Mouse (Mus musculus) intestine, embryonic 15.5 days (tissue): ENCODE results near the gene Tfpt. TPM values are rescaled to one million over a fixed set of nuclear protein-coding genes. Genes with fewer than 3 reads are reported as not detected.
"Not testable (repeated sequence)": the region's sequence is repeated elsewhere in the genome, so short reads cannot be mapped to it uniquely, and the experiment has no call there.

Experiments
- ATAC-seq: fragments of 200-750 bp; cut with Nextera tagmentation; 2 replicates; pipeline ENCODE4 v1.8.0; 2017; ENCODE audit warnings: moderate TSS enrichment, moderate library complexity
- H3K27ac ChIP-seq: fragments of 300-500 bp; sonication (generic); 2 replicates; pipeline ENCODE4 v1.5.1; 2015; ENCODE audit warnings: mild to moderate bottlenecking, inconsistent platforms
- H3K27me3 ChIP-seq: fragments of 300-500 bp; sonication (generic); replicated peaks from 2 replicates; pipeline ENCODE4 v1.6.1; 2015; ENCODE audit warnings: inconsistent platforms
- H3K36me3 ChIP-seq: fragments of 300-500 bp; sonication (generic); 2 replicates; pipeline ENCODE4 v1.6.1; 2015; ENCODE audit warnings: inconsistent platforms
- H3K4me1 ChIP-seq: fragments of 300-500 bp; sonication (generic); replicated peaks from 2 replicates; pipeline ENCODE4 v1.6.1; 2015; ENCODE audit warnings: inconsistent platforms
- H3K4me2 ChIP-seq: fragments of 300-500 bp; sonication (generic); replicated peaks from 2 replicates; pipeline ENCODE4 v1.6.1; 2015; ENCODE audit warnings: mild to moderate bottlenecking, inconsistent platforms
- H3K4me3 ChIP-seq: fragments of 300-500 bp; sonication (generic); replicated peaks from 2 replicates; pipeline ENCODE4 v1.5.1; 2015; ENCODE audit warnings: inconsistent platforms
- H3K9ac ChIP-seq: fragments of 300-500 bp; sonication (generic); 2 replicates; pipeline ENCODE4 v1.6.1; 2015; ENCODE audit warnings: inconsistent platforms
- H3K9me3 ChIP-seq: fragments of 300-500 bp; sonication (generic); 2 replicates; pipeline ENCODE4 v1.6.1; 2016; ENCODE audit warnings: inconsistent platforms
- WGBS: fragments of 180-500 bp; shearing (Covaris S2); methylation state at CpG from one replicate; pipeline ENCODE4 v1.1.7; 2015; 5-methylcytosine and 5-hydroxymethylcytosine counted together
- polyA plus RNA-seq: library from polyadenylated mRNA; unstranded; fragments of >200 nt; fragmentation: Nextera tagmentation; extraction: Ambion mirVana; gene quantifications from 2 replicates; pipeline ENCODE4 v1.2.1, GENCODE M21; 2015

Gene Tfpt
- polyA plus RNA-seq, 1 experiment from 2014 or later, result 23.1 TPM

DNA sequence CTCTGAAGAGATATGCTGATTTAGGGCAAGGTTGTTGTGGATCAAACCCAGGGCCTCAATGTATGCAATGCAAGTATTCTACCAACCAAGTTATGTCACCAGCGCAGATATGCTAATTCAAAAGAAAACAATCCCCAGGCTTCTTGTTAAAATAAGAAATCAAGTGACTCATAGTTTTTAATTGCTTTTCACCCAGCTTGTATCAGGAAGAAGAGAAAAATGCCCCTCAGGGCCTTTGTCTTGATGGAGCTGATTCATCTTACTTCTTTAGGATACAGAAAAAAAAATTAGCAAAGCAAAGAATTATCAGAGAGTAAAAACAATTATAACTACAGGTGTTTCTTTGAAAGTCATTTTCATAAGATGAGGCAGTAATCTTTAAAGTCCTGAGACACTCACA lies 42.4 kb downstream of the Tfpt start:
- WGBS, result 74% methylated on average over 1 of the region's 1 CpGs
- Histone ChIP-seq H3K9ac (no peak overlapping the region), H3K4me3 (no peak overlapping the region), H3K4me1 (no peaks in the 10 kb centered on the region), H3K27me3 (no peaks in the 10 kb centered on the region), H3K9me3 (no peaks in the 10 kb centered on the region), H3K4me2 (no peak overlapping the region), H3K27ac (no peak overlapping the region), H3K36me3 (no peaks in the 10 kb centered on the region)
- no peak for ATAC-seq

DNA sequence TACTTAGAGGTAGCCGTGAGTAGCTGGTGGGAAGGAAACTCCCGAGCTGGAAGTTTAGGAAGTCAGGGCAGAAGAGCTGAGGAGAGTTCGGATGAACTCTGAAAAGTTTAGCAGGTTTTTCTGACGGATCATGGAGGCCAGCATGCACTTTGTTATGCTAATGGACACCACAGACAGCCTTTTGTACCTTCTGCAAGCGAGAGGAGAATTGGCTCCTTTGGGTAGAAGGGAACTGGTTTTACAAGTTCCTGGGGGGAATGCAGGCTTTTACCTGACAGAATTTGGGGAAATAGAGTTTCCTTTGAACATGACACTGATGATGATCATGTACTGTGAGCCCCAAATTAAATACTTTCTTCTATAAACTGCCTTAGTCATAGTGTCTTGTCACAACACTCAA lies 43.5 kb downstream of the Tfpt start:
- Histone ChIP-seq H3K27me3 (no peaks in the 10 kb centered on the region), H3K9me3 (no peaks in the 10 kb centered on the region), H3K4me2 (no peak overlapping the region), H3K9ac (no peak overlapping the region), H3K27ac (no peak overlapping the region), H3K4me1 (no peaks in the 10 kb centered on the region), H3K4me3 (no peak overlapping the region), H3K36me3 (no peaks in the 10 kb centered on the region)
- 11% methylated on average over 5 of the region's 5 CpGs for WGBS
- no peak for ATAC-seq

DNA sequence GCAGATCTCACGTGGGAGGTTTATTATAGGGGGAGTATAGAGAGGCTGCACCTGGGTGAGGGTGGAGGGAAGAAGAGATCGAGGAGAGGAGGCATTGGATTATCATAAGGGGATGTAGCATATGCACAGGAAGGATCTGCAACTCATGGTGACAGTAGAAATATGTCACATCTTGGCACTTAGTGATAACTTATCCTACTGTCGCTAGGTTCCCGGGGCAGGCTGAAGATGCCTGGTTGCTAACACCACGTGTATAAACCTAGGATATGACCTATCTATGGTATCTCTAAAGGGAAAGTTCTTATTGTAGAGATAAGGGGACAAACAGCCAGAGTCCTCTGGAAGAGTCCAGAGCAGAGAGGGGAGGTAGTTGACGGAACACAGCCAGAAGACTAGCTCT lies 44.0 kb downstream of the Tfpt start:
- Histone ChIP-seq H3K4me2 (no peak overlapping the region), H3K36me3 (no peaks in the 10 kb centered on the region), H3K9ac (no peak overlapping the region), H3K4me3 (no peak overlapping the region), H3K27me3 (no peaks in the 10 kb centered on the region), H3K9me3 (no peaks in the 10 kb centered on the region), H3K4me1 (no peaks in the 10 kb centered on the region), H3K27ac (no peak overlapping the region)
- 13% methylated on average over 6 of the region's 6 CpGs for WGBS
- no peak for ATAC-seq

DNA sequence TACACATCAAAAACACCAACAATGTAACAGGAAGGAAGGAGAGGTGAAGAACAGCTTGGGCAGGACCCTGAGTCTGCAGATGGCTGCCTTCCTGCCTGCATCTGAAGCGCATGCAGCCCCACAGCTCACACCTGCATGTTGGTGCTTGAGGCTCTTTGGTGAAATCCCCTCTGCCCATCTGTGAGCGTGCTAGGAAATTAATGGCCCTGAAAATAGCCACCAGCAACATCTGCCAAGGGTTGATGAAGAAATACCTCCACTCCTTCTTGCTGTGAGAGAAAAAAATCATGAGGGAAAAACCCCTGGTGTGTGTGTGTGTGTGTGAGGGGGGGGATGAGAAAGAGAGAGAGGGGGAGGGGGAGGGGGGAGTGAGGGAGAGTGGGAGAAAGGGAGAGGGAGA lies 49.7 kb downstream of the Tfpt start:
- no peaks in the 10 kb centered on the region for H3K27me3 ChIP-seq
- H3K4me2 ChIP-seq, result no peak overlapping the region
- H3K9ac ChIP-seq, result no peak overlapping the region
- H3K4me1 ChIP-seq, result no peaks in the 10 kb centered on the region
- no peak overlapping the region for H3K4me3 ChIP-seq
- no peak for ATAC-seq
- 45% methylated on average over 2 of the region's 2 CpGs for WGBS
- H3K27ac ChIP-seq, result no peak overlapping the region
- H3K36me3 ChIP-seq, result no peaks in the 10 kb centered on the region
- no peaks in the 10 kb centered on the region for H3K9me3 ChIP-seq

DNA sequence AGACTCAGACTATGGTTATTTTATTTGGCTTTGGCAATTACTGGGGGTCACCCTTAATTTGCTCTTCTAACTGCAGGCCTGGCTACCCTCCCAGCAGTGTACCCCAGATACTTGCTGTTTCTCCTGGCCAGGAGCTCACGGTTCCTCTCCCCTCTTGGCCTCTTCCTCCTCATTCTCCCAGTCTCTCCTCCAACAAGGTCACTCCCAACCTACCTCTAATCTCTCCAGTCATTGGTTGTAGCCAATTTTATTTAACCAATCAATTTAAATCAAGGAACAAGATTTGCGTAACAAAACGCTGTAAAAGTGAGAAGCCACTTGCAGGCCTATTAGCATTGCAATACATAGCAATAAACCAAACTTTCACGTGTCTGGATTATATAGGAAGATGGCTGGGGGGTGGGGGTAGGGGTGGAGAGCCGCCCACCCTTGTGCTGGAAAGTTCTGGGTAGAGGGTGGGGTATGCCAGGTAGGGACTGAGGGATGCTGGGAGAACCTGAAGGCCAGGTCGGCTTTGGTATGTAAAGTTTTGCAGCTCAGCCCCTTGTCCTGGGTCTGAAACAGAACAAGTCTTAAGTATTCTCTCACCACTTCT lies 50.7 kb downstream of the Tfpt start:
- Histone ChIP-seq H3K9me3 (no peaks in the 10 kb centered on the region), H3K4me2 (no peak overlapping the region), H3K9ac (no peak overlapping the region), H3K27ac (no peak overlapping the region), H3K4me1 (no peaks in the 10 kb centered on the region), H3K4me3 (no peak overlapping the region), H3K36me3 (no peaks in the 10 kb centered on the region), H3K27me3 (no peaks in the 10 kb centered on the region)
- no peak for ATAC-seq
- WGBS, result 65% methylated on average over 6 of the region's 6 CpGs

DNA sequence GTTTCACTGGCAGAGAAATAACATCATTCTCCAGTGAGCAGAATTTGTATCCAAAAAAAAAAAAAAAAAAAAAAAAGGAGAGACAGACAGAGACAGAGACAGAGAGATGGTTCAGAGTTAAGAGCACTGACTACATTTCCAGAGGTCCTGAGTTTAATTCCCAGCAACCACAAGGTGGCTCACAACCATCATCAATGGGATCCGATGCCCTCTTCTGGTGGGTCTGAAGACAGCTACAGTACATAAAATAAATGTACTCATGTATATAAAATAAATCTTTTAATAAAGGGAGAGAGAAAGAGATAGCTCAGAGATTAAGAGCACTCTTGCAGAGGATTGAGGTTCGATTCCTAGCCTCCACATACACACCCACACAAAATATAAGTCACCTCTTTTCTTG lies 51.5 kb downstream of the Tfpt start:
- H3K4me3 ChIP-seq, result no peak overlapping the region
- no peaks in the 10 kb centered on the region for H3K9me3 ChIP-seq
- no peak overlapping the region for H3K4me2 ChIP-seq
- H3K27me3 ChIP-seq, result no peaks in the 10 kb centered on the region
- no peak overlapping the region for H3K27ac ChIP-seq
- no peak overlapping the region for H3K9ac ChIP-seq
- 87% methylated on average over 2 of the region's 2 CpGs for WGBS
- no peak for ATAC-seq
- no peaks in the 10 kb centered on the region for H3K4me1 ChIP-seq
- no peaks in the 10 kb centered on the region for H3K36me3 ChIP-seq

DNA sequence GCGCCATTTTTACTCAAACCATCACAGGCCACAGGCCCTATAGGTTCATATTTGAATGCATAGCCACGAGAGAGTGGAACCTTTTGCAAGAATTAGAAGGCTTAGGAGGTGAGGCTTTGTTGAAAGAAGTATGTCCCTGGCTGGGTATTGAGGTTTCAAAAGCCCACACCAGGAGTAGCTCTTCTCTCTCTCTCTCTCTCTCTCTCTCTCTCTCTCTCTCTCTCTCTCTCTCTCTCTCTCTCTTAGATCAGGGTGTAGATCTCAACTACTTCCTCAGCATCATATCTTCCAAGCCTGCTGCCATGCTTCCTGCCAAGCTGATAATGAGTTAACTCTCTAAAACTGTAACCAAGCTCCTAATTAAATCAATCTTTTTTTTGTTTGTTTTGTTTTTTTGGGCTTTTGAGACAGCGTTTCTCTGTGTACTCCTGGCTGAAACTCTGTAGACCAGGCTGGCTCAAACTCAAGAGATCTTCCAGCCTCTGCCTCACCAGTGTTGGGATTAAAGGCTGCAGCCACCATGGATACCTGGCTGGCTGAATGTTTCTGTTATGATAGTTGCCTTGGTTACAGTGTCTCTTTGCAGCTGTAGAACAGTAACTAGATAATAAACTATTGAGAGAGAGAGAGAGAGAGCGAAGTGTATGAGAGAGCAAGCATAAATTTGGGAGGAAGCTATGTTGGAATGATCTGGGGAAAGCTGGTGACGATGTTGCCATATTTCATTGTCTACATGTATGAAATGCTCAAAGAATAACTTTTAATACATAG lies 53.2 kb downstream of the Tfpt start:
- no peaks in the 10 kb centered on the region for H3K36me3 ChIP-seq
- H3K9ac ChIP-seq, result no peak overlapping the region
- H3K4me1 ChIP-seq, result no peaks in the 10 kb centered on the region
- H3K9me3 ChIP-seq, result no peaks in the 10 kb centered on the region
- no peak overlapping the region for H3K4me2 ChIP-seq
- H3K4me3 ChIP-seq, result no peak overlapping the region
- WGBS, result 68% methylated on average over 5 of the region's 5 CpGs
- no peak for ATAC-seq
- no peaks in the 10 kb centered on the region for H3K27me3 ChIP-seq
- no peak overlapping the region for H3K27ac ChIP-seq

DNA sequence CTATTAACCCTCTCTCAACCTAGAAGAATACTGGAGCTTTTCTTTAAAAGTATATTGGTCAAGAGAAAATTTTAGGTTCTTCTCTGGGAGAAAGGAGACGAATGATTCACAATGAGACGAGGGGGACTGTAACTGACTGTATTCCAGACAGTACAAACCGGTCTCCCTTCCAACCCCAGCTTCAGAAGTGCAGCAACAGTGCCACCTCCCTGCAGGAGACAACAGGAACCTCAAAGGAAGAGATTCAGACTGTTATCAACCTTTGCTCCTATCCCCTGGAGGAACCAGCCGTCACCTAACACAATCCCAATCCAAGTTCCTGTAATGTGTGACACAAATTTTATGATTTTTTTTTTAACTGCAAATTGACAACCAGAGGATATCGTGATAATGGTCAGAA lies 55.5 kb downstream of the Tfpt start:
- H3K4me3 ChIP-seq, result no peak overlapping the region
- 56% methylated on average over 5 of the region's 5 CpGs for WGBS
- no peaks in the 10 kb centered on the region for H3K4me1 ChIP-seq
- H3K4me2 ChIP-seq, result no peak overlapping the region
- no peak for ATAC-seq
- no peaks in the 10 kb centered on the region for H3K36me3 ChIP-seq
- no peaks in the 10 kb centered on the region for H3K9me3 ChIP-seq
- H3K27ac ChIP-seq, result no peak overlapping the region
- no peak overlapping the region for H3K9ac ChIP-seq
- H3K27me3 ChIP-seq, result no peaks in the 10 kb centered on the region

DNA sequence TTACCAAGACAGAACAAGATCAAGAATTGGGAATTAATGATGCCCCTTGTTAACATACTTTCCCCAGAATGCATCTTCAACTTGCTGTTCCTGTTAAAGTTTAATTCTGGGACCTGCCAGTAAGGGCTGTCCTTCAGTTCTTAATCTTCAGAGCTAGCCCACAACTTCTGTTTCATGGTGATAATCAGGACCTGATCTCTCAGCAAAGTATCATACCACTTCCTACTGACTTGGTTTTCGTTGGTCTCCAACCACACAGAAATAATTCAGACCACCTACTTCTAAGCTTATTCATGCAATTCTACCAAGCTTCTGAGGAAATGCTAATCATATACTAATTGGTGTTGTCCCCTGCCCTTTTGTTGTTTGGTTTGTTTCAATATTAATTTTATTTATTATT lies 57.9 kb downstream of the Tfpt start:
- ATAC-seq, result no peak
- Histone ChIP-seq H3K36me3 (no peaks in the 10 kb centered on the region), H3K9me3 (no peaks in the 10 kb centered on the region), H3K9ac (no peak overlapping the region), H3K4me2 (no peak overlapping the region), H3K27ac (no peak overlapping the region), H3K4me1 (no peaks in the 10 kb centered on the region), H3K4me3 (no peak overlapping the region), H3K27me3 (no peaks in the 10 kb centered on the region)
- 79% methylated on average over 1 of the region's 1 CpGs for WGBS

DNA sequence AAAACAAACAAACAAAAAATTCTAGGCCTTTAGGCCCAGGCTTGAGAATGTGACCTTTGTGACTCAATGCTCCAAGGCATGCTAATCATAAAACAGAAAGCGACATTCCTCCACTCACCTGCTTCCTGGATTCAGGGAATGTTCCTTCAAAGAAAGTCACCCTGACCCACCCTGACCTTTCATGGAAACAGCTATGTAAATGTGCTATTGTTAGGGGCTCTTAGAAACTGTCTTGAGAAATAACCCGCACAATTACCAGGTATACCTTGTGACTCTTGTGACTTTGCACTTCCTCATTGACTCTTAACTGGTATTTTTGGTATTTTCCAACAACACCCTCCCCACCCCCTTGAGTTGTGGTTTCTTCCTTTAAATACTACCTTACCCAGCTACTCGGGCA lies 59.1 kb downstream of the Tfpt start:
- WGBS, result 83% methylated on average over 3 of the region's 3 CpGs
- not testable (repeated sequence) for ATAC-seq, H3K27ac ChIP-seq, H3K4me3 ChIP-seq, H3K4me1 ChIP-seq, H3K36me3 ChIP-seq, H3K4me2 ChIP-seq, H3K9ac ChIP-seq, H3K27me3 ChIP-seq, H3K9me3 ChIP-seq

Other genes starting within 250 kb of the Tfpt start
- 2.0 and 2.2 TPM in 2 replicates for gene Cacng8, start 239.2 kb downstream of the Tfpt start, polyA plus RNA-seq
- 0.33 TPM in 1 of 2 replicates, not detected in the other for gene Cacng6, start 205.7 kb downstream of the Tfpt start, polyA plus RNA-seq
- gene Tarm1, start 127.3 kb downstream of the Tfpt start, polyA plus RNA-seq, result 0.11 and 0.16 TPM in 2 replicates
- 0.08 and 0.09 TPM in 2 replicates for gene Oscar, start 13.8 kb downstream of the Tfpt start, polyA plus RNA-seq
- 486 and 556 TPM in 2 replicates for gene Ndufa3, start 12.6 kb downstream of the Tfpt start, polyA plus RNA-seq
- gene Prpf31, start 56 bp upstream of the Tfpt start, polyA plus RNA-seq, result 85.7 and 90.1 TPM in 2 replicates
- 43.7 and 47.1 TPM in 2 replicates for gene Cnot3, start 15.3 kb upstream of the Tfpt start, polyA plus RNA-seq
- 19.5 and 20.2 TPM in 2 replicates for gene Leng1, start 35.9 kb upstream of the Tfpt start, polyA plus RNA-seq
- gene Tmc4, start 47.6 kb upstream of the Tfpt start, polyA plus RNA-seq, result 73.4 and 82.6 TPM in 2 replicates
- 230 and 235 TPM in 2 replicates for gene Tsen34, start 62.9 kb upstream of the Tfpt start, polyA plus RNA-seq
- gene Mboat7, start 63.6 kb upstream of the Tfpt start, polyA plus RNA-seq, result 55.3 and 57.2 TPM in 2 replicates
- 1,501 and 1,565 TPM in 2 replicates for gene Rps9, start 74.1 kb upstream of the Tfpt start, polyA plus RNA-seq
- gene Pirb, start 90.5 kb upstream of the Tfpt start, polyA plus RNA-seq, result 1.0 and 1.1 TPM in 2 replicates
- gene Gm15448, start 195.8 kb upstream of the Tfpt start, polyA plus RNA-seq, result not detected in 2 replicates
- 0.44 TPM in 1 of 2 replicates, not detected in the other for gene Pira2, start 215.1 kb upstream of the Tfpt start, polyA plus RNA-seq